Mouse (Mus musculus) C2C12 (cell line): ENCODE results near the gene Ccnd3. TPM values are rescaled to one million over a fixed set of nuclear protein-coding genes. Genes with fewer than 3 reads are reported as not detected.

ENCODE experiments used
- H3K27me3 ChIP-seq: one replicate; pipeline ENCODE4 v1.6.1; 2011; ENCODE audit not compliant: control insufficient read depth, insufficient read depth, insufficient read length
- H3K36me3 ChIP-seq: one replicate; pipeline ENCODE4 v1.6.1; 2011; ENCODE audit not compliant: control insufficient read depth, insufficient read depth
- H3K4me3 ChIP-seq: one replicate; pipeline ENCODE4 v1.5.1; 2011; ENCODE audit warnings: mild to moderate bottlenecking, control low read depth; ENCODE audit not compliant: poor library complexity, insufficient read depth, severe bottlenecking
- H3K79me2 ChIP-seq: one replicate; pipeline ENCODE4 v1.6.1; 2011; ENCODE audit not compliant: control insufficient read depth, insufficient read depth
- H3K79me3 ChIP-seq: one replicate; pipeline ENCODE4 v1.6.1; 2011; ENCODE audit warnings: low read depth, control low read depth
- H3ac ChIP-seq: one replicate; pipeline ENCODE3; 2011; ENCODE audit warnings: low read depth; ENCODE audit not compliant: control insufficient read depth, insufficient read length
- CEBPB ChIP-seq: IDR thresholded peaks from one replicate; pipeline ENCODE4 v1.6.1; 2011; ENCODE audit warnings: low read depth, mild to moderate bottlenecking, control low read depth, moderate library complexity
- CTCF ChIP-seq: IDR thresholded peaks from one replicate; pipeline ENCODE4 v1.5.1; 2011; ENCODE audit not compliant: control insufficient read depth, insufficient read depth, insufficient read length
- FOSL1 ChIP-seq: IDR thresholded peaks from one replicate; pipeline ENCODE4 v1.8.0; 2011; ENCODE audit warnings: mild to moderate bottlenecking, low read length; ENCODE audit not compliant: poor library complexity, insufficient read depth, severe bottlenecking
- MAX ChIP-seq: IDR thresholded peaks from one replicate; pipeline ENCODE4 v1.6.1; 2011; ENCODE audit warnings: mild to moderate bottlenecking, control low read depth
- MYOD1 ChIP-seq: IDR thresholded peaks from one replicate; pipeline ENCODE4 v1.6.1; 2011; ENCODE audit warnings: low read depth; ENCODE audit not compliant: control insufficient read depth, insufficient read length
- MYOG ChIP-seq: IDR thresholded peaks from one replicate; pipeline ENCODE4 v1.6.1; 2011; ENCODE audit not compliant: control insufficient read depth, insufficient read length; ENCODE audit errors: extremely low read depth
- USF1 ChIP-seq: IDR thresholded peaks from one replicate; pipeline ENCODE4 v1.6.1; 2011; ENCODE audit warnings: low read depth, mild to moderate bottlenecking, control low read depth, moderate library complexity
- polyA plus RNA-seq: library from polyadenylated mRNA; unstranded; fragments of >200 nt; fragmentation: generic; extraction: Trizol; gene quantifications from one replicate; pipeline ENCODE4 v1.2.1, GENCODE M21; 2012; ENCODE audit warnings: missing spikeins

Ccnd3 gene
- polyA plus RNA-seq, 1 experiment: 217 TPM

DNA sequence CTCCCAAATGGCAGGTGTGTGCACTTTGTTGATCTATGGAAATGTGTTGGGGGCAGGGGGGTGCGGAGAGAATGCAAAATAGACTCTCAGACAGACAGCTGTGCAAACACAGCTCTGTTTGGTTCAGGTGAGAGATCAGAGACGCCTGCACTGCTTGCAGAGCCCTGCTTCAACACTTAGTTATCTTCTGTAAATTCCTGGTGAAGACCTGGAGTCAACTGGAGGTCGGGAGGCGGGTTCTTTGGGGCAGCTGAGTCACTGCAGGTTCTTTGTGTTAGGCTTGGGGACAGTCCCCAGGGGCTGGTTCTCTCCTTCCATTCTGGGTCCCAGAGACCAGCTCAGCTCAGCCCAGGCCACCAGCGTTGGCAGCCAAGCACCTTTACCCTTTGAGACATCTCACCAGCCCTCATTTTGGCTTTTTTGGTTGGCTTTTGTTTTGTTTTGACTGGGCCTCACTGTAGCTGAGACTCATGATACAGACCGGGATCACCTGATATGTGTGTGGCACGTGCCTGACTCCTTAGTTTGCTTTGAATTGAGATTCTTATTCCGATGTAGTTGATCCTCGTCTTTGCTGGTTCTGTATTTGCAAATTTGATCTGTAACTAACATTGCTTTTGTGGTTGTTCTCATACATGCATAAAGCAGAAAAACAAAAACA is 42.0 kb upstream of the Ccnd3 start:
- Histone ChIP-seq H3K27me3 (peaks cover 75% of the 10 kb centered on the region), H3ac (no peak overlapping the region), H3K79me2 (no peaks in the 10 kb centered on the region), H3K36me3 (no peaks in the 10 kb centered on the region), H3K79me3 (no peaks in the 10 kb centered on the region), H3K4me3 (no peak overlapping the region)
- TF ChIP-seq MAX: no peak
- TF ChIP-seq FOSL1: no peak
- no peak for TF ChIP-seq USF1
- TF ChIP-seq CEBPB: no peak

- Histone ChIP-seq H3K79me2 (no peaks in the 10 kb centered on the region), H3K79me3 (no peaks in the 10 kb centered on the region), H3K4me3 (no peak overlapping the region), H3K27me3 (peaks cover 70% of the 10 kb centered on the region), H3K36me3 (no peaks in the 10 kb centered on the region), H3ac (no peak overlapping the region)
- TF ChIP-seq FOSL1 (no peak), CEBPB (no peak), MAX (no peak), USF1 (no peak), CTCF (no peak), MYOD1 (no peak), MYOG (no peak)
Measured at GRCm38 (mm10) chr17:47464248-47464965, 40.4 kb upstream of the Ccnd3 start.

GRCm38 (mm10) chr17:47465016-47465415 is 39.8 kb upstream of the Ccnd3 start:
- TF ChIP-seq CTCF (no peak), CEBPB (no peak), FOSL1 (no peak), USF1 (no peak), MAX (no peak), MYOD1 (no peak), MYOG (no peak)
- Histone ChIP-seq H3K36me3 (no peaks in the 10 kb centered on the region), H3K4me3 (no peak overlapping the region), H3K27me3 (peaks cover 64% of the 10 kb centered on the region), H3K79me3 (no peaks in the 10 kb centered on the region), H3ac (no peak overlapping the region), H3K79me2 (no peaks in the 10 kb centered on the region)

- H3K36me3 ChIP-seq: no peaks in the 10 kb centered on the region
- no peaks in the 10 kb centered on the region for H3K79me3 ChIP-seq
- no peak overlapping the region for H3ac ChIP-seq
- H3K4me3 ChIP-seq: no peak overlapping the region
- H3K79me2 ChIP-seq: no peaks in the 10 kb centered on the region
- no peak for TF ChIP-seq CEBPB
- TF ChIP-seq MYOG: no peak
- no peak for TF ChIP-seq CTCF
- TF ChIP-seq MYOD1: no peak
- TF ChIP-seq MAX: no peak
- TF ChIP-seq USF1: no peak
- TF ChIP-seq FOSL1: no peak
- H3K27me3 ChIP-seq: peaks cover 52% of the 10 kb centered on the region
Measured at GRCm38 (mm10) chr17:47466284-47466683, 38.6 kb upstream of the Ccnd3 start.

GRCm38 (mm10) chr17:47467659-47468058 is 37.2 kb upstream of the Ccnd3 start:
- H3K4me3 ChIP-seq: no peak overlapping the region
- TF ChIP-seq CTCF (no peak), MAX (no peak), CEBPB (no peak), MYOG (no peak)
- H3K27me3 ChIP-seq: peaks cover 40% of the 10 kb centered on the region
- no peaks in the 10 kb centered on the region for H3K36me3 ChIP-seq
- no peaks in the 10 kb centered on the region for H3K79me3 ChIP-seq
- no peak overlapping the region for H3ac ChIP-seq
- no peaks in the 10 kb centered on the region for H3K79me2 ChIP-seq

DNA sequence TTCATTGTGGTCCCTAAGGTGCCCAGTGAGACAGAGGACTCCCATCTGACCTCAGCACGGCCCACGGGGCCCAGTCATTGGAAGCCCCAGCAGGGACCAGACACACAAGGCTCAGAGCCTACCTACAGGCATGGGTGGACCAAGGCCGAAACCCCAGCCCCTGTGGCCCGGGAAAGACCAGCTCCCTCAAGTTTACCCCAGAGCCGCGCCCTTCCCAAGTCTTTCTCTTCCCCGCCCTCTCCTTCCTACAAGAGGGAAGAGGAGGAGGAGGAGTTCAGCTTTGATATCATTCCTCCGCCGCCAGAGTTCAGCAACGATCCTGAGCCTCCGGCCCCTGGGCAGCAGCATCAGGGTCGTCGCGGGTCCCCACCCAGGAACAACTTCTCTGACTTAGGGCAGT is 36.8 kb upstream of the Ccnd3 start:
- Histone ChIP-seq H3K79me2 (no peaks in the 10 kb centered on the region), H3K4me3 (no peak overlapping the region), H3K27me3 (peaks cover 39% of the 10 kb centered on the region), H3K36me3 (no peaks in the 10 kb centered on the region), H3ac (no peak overlapping the region), H3K79me3 (no peaks in the 10 kb centered on the region)
- TF ChIP-seq FOSL1: no peak
- TF ChIP-seq USF1: no peak
- no peak for TF ChIP-seq CTCF
- no peak for TF ChIP-seq MYOG
- TF ChIP-seq MAX: no peak
- no peak for TF ChIP-seq MYOD1
- TF ChIP-seq CEBPB: no peak
